Mouse (Mus musculus): ENCODE results near the gene Bola2. TPM values are rescaled to one million over a fixed set of nuclear protein-coding genes. Genes with fewer than 3 reads are reported as not detected.

Gene Bola2
- polyA plus RNA-seq, 1 experiment: 39.6 TPM

GRCm38 (mm10) chr7:126695631-126696207 lies 518 bp downstream of the Bola2 start, which contains the start of gene Slx1b:
Gene Slx1b, minus strand, starts transcription at chr7:126695784.
- TF ChIP-seq CTCF (IDR thresholded peaks at IDR 0.05; ENCODE audit: insufficient read depth, low read length) (peak; percentile 89), POLR2A (IDR thresholded peaks at IDR 0.05; ENCODE audit: borderline replicate concordance, extremely low read depth, low read depth, low read length) (peak; percentile 53; the same call in 1 of the 2 replicates)
- under 1% methylated on average over 40 of the region's 40 CpGs for WGBS
- Histone ChIP-seq H3K4me1 (ENCODE audit: control insufficient read depth, insufficient read depth, low read length) (peaks cover 9% of the 10 kb centered on the region), H3K4me3 (replicated peaks; ENCODE audit: extremely low read depth, low read depth, low read length) (peak within 1 kb of the TSS; percentile 95)
- peak; percentile 90 for DNase-seq

DNA sequence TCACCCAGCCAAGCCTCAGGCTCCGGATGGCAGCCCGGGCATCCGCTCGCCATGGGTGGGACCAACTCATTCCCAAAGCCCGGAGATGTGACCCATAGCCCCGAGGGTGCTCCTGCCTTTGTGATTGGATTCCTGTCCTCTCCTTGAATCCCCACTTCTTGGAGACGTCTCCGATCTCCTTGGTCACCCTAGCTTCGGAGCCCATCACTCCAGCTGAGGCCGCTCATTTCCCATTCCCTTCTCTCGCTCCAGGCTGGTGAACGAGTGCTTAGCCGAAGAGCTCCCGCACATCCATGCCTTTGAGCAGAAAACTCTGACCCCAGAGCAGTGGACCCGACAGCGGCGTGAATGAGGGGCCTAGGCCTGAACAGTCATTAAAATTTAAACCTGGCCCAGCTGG lies 1.1 kb downstream of the Bola2 start:
- Histone ChIP-seq H3K4me1 (ENCODE audit: control insufficient read depth, insufficient read depth, low read length) (peaks cover 9% of the 10 kb centered on the region), H3K4me3 (replicated peaks; ENCODE audit: extremely low read depth, low read depth, low read length) (peak overlapping the region; percentile 89)
- TF ChIP-seq CTCF (IDR thresholded peaks at IDR 0.05; ENCODE audit: insufficient read depth, low read length): no peak
- no peak for TF ChIP-seq POLR2A (IDR thresholded peaks at IDR 0.05; ENCODE audit: borderline replicate concordance, extremely low read depth, low read depth, low read length)
- no peak for DNase-seq
- WGBS: 2% methylated on average over 17 of the region's 17 CpGs

GRCm38 (mm10) chr7:126696886-126697285 lies 1.7 kb downstream of the Bola2 start:
- WGBS: 69% methylated on average over 3 of the region's 3 CpGs
- peaks cover 9% of the 10 kb centered on the region for H3K4me1 ChIP-seq (ENCODE audit: control insufficient read depth, insufficient read depth, low read length)
- TF ChIP-seq POLR2A (IDR thresholded peaks at IDR 0.05; ENCODE audit: borderline replicate concordance, extremely low read depth, low read depth, low read length) (no peak), CTCF (IDR thresholded peaks at IDR 0.05; ENCODE audit: insufficient read depth, low read length) (no peak)
- DNase-seq: no peak
- H3K4me3 ChIP-seq (replicated peaks; ENCODE audit: extremely low read depth, low read depth, low read length): no peak overlapping the region

GRCm38 (mm10) chr7:126697838-126698237 lies 2.6 kb downstream of the Bola2 start:
- H3K4me3 ChIP-seq (replicated peaks; ENCODE audit: extremely low read depth, low read depth, low read length): no peak overlapping the region
- peaks cover 9% of the 10 kb centered on the region for H3K4me1 ChIP-seq (ENCODE audit: control insufficient read depth, insufficient read depth, low read length)
- WGBS: 86% methylated on average over 8 of the region's 8 CpGs
- no peak for DNase-seq
- TF ChIP-seq CTCF (IDR thresholded peaks at IDR 0.05; ENCODE audit: insufficient read depth, low read length) (no peak), POLR2A (IDR thresholded peaks at IDR 0.05; ENCODE audit: borderline replicate concordance, extremely low read depth, low read depth, low read length) (no peak)

- 76% methylated on average over 25 of the region's 25 CpGs for WGBS
- TF ChIP-seq CTCF (IDR thresholded peaks at IDR 0.05; ENCODE audit: insufficient read depth, low read length): no peak
- TF ChIP-seq POLR2A (IDR thresholded peaks at IDR 0.05; ENCODE audit: borderline replicate concordance, extremely low read depth, low read depth, low read length): no peak
Observed at GRCm38 (mm10) chr7:126700063-126701015, 5.1 kb downstream of the Bola2 start.

GRCm38 (mm10) chr7:126701070-126701469 lies 5.9 kb downstream of the Bola2 start:
- DNase-seq: peak; percentile 88
- under 1% methylated on average over 11 of the region's 11 CpGs for WGBS
- TF ChIP-seq POLR2A (IDR thresholded peaks at IDR 0.05; ENCODE audit: borderline replicate concordance, extremely low read depth, low read depth, low read length): no peak
- TF ChIP-seq CTCF (IDR thresholded peaks at IDR 0.05; ENCODE audit: insufficient read depth, low read length): peak; percentile 79
- no peak overlapping the region for H3K4me3 ChIP-seq (replicated peaks; ENCODE audit: extremely low read depth, low read depth, low read length)
- H3K4me1 ChIP-seq (ENCODE audit: control insufficient read depth, insufficient read depth, low read length): peaks cover 5% of the 10 kb centered on the region

More at GRCm38 (mm10) chr7:126700063-126701015, 5.1 kb downstream of the Bola2 start:
- Histone ChIP-seq H3K4me1 (ENCODE audit: control insufficient read depth, insufficient read depth, low read length) (peaks cover 5% of the 10 kb centered on the region), H3K4me3 (replicated peaks; ENCODE audit: extremely low read depth, low read depth, low read length) (no peak overlapping the region)
- DNase-seq: no peak

DNA sequence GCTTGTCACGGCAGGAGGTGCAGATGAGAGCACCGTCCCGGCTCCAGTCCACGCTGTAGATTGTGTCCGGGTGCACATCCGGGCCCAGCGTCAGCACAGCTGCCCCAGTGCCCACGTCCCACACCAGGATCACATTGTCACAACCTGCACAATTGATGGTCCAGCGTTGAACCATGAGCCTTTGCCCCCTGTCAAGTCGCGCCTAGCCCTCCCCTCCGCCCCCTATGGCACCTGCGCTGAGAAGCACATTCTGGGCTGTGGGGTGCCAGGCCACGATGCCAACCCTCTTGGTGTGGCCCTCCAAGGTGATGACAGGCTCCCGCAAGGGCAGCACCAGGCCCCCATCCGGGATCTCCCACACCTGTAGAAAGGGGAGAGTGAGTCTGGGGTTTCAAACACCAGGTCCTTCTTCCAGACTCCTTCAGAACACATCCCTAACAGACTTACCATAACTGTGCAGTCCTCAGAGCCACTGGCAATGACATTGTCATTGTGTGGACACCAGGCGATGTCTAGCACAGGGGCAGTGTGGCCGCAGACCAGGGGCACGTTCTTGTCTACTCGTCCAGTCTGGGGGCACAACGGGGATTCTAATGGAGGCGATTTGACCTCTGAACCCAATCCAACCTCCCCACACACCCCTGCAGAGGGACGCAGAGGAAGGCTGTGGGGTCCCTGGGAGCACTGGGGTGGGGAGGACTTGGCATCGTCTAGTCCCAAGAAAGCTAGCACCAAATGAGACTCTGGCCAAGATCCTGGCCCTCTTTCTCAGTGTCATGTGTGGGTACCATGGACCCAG lies 6.6 kb downstream of the Bola2 start:
- no peak for DNase-seq
- TF ChIP-seq POLR2A (IDR thresholded peaks at IDR 0.05; ENCODE audit: borderline replicate concordance, extremely low read depth, low read depth, low read length) (no peak), CTCF (IDR thresholded peaks at IDR 0.05; ENCODE audit: insufficient read depth, low read length) (no peak)
- WGBS: 51% methylated on average over 24 of the region's 24 CpGs
- Histone ChIP-seq H3K4me3 (replicated peaks; ENCODE audit: extremely low read depth, low read depth, low read length) (peak overlapping the region; percentile 23), H3K4me1 (ENCODE audit: control insufficient read depth, insufficient read depth, low read length) (no peaks in the 10 kb centered on the region)

DNA sequence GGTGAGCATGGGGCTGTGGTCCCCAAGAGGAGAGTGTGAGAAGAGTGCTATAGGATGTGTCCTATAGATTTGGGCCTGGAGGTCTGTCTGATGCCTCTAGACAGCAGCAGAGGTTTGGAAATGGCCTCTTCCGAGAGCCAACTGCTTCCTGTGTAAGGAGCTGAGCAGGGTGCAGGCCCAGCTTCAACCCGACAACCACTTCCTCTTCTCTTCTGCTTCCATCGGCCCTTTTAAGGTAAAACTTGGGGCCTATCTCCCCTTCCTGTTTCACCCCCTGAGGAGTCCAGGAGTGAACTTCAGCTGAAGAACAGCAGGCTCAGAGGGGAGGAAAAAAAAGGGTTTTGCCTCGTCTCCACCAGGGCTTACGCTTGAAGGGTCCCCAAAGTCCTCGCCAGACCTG lies 7.2 kb downstream of the Bola2 start:
- H3K4me3 ChIP-seq (replicated peaks; ENCODE audit: extremely low read depth, low read depth, low read length): peak overlapping the region; percentile 40
- TF ChIP-seq POLR2A (IDR thresholded peaks at IDR 0.05; ENCODE audit: borderline replicate concordance, extremely low read depth, low read depth, low read length): no peak
- no peak for TF ChIP-seq CTCF (IDR thresholded peaks at IDR 0.05; ENCODE audit: insufficient read depth, low read length)
- no peaks in the 10 kb centered on the region for H3K4me1 ChIP-seq (ENCODE audit: control insufficient read depth, insufficient read depth, low read length)
- WGBS: 63% methylated on average over 6 of the region's 6 CpGs
- no peak for DNase-seq

All from lung, adult 2 months (tissue).